Mouse (Mus musculus): ENCODE results near the gene Cdc27. TPM values are rescaled to one million over a fixed set of nuclear protein-coding genes. Genes with fewer than 3 reads are reported as not detected.
"Not testable (repeated sequence)": the region's sequence is repeated elsewhere in the genome, so short reads cannot be mapped to it uniquely, and the experiment has no call there.

The Cdc27 gene
- total RNA-seq, 2 experiments from 2014 or later: 24.5 to 25.0 TPM

DNA sequence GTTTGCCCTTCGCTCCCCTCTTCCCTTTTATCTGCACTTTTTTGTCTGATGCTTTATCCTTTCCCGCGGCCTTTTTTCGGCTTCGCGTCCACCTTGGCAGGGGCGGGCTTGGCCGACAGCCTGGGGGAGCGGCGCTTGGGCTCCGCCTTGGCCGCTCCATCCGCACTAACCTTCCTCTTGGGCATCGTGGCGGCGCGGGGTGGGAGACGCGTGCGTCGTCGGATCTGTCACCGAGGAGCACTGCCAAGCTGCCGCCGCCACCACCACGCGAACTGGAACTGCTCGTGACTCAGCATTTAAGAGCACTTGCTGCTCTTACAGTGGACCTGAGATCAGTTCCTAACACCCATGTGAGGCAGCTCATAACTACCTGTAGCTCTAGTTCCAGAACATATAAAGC lies 21.0 kb upstream of the Cdc27 start:
- DNase-seq: peak; percentile 27

DNA sequence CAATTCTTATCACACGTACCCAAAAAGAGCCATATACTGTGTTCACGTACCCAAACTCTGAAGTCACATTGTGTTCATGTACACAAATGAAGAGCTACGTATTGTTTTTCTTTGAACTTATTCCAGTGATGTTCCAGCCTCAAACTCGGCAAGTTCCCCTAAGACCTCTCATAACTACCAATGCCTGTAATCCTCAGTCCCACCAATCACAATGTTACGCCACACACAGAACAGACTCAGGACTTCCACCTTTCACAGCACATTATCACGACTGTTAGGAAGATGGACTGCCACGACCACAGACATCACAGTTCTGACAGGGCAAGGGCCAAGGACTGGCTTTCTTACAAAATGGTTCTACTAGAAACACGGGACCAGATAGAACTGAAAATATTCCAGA lies 20.1 kb upstream of the Cdc27 start:
- not testable (repeated sequence) for DNase-seq

DNA sequence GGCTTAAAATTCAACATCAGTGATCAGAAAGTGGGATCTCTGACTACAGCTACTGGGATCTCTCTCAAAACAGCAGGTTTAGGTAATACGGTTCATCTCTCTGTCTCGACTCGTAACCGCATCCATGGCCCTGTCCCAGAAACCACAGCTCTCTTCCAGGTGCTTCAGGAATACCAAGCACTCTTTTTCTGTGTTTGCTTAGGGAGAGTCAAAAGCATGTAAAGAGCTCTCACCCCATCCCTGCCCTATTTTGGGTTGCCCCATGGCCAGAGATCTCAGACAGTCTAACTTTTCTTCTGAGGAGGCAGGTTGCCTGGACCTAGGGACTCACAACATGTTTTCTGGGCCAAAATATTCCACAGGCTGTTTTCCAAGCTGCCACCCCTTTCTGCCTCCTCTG lies 17.9 kb upstream of the Cdc27 start:
- DNase-seq: no peak

DNA sequence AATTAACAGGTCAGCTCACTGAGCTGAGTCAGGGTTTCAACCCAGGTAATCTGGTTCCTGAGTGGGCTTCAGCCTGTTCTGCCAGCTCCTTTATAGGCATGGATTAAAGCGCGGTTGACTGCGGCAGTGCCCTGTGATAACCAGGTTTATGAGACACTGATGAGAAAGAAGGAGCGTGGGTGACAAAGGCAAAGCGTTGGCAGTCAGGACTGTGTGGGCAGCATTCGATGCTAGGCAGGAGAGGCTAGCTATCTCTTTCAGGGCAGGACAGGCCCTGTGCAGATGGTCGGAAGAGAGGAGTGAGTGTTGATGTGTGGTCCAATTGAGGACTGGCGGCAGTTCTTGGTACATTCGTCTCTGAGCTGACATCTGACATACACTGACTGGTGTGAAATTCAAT lies 17.3 kb upstream of the Cdc27 start:
- peak; percentile 43 for DNase-seq

- DNase-seq: no peak
Measured at GRCm38 (mm10) chr11:104566796-104567195, 16.4 kb upstream of the Cdc27 start.

DNA sequence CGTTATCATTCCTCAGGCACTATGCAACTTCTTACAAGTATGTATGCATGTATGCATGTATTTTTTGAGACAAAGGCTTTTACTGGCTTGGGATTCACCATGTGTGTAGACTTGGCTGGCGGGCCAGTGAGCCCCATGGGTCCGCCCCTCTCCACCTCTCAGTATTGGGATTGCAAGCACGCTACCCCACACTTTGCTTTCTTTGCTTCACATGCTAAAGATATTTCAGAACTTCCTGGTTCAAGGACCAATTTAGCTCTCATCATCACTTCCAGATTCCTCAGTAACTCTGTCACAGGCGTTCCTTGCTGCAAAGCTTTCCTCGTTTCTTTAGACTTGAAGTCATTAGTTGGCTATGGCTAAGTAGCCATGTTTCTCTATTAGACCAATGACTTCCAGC lies 15.7 kb upstream of the Cdc27 start:
- DNase-seq: no peak

GRCm38 (mm10) chr11:104565172-104565571 lies 14.8 kb upstream of the Cdc27 start:
- no peak for DNase-seq

DNA sequence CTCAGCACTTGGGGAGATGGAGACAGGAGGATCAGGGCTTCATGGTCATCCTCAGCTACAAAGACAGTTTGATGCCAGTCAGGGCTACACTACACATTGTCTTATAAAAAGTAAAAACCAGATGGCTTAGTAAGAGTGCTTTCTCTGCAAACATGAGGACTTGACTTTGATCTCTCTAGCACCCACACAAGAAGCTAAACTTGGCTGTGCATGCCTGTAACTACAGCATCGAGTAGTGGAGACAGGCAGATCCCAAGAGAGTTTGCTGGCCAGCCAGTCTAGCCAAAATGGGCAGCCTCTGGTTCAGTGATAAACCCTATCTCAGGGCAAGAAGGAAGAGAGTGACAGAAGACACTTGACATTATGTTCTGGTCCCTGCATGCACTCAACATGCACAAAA lies 13.1 kb upstream of the Cdc27 start:
- DNase-seq: no peak

GRCm38 (mm10) chr11:104560971-104561370 lies 10.6 kb upstream of the Cdc27 start:
- no peak for DNase-seq

- no peak for DNase-seq
Measured at GRCm38 (mm10) chr11:104558651-104559403, 8.4 kb upstream of the Cdc27 start.

DNA sequence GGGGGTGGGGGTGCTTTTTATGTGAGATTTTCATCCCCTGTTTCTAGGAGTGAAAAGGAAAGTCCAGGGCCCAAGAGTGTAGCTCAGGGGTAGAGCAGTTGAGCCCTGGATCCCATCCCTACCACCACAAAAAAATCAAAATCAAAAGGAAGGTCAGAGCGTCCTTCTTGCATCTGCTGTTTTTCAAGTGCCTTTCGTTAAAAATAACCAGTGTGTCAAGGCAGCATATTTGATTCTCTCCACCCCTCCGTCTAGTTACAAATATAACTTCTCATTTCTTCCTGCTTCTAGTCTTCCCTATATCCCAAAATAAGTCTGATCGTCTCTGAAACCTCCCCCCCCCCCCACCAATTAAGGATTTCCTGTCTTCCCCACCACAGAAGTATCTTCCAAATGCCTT lies 7.6 kb upstream of the Cdc27 start:
- DNase-seq: no peak

- no peak for DNase-seq
Measured at GRCm38 (mm10) chr11:104549438-104550405, 698 bp downstream of the Cdc27 start.

DNA sequence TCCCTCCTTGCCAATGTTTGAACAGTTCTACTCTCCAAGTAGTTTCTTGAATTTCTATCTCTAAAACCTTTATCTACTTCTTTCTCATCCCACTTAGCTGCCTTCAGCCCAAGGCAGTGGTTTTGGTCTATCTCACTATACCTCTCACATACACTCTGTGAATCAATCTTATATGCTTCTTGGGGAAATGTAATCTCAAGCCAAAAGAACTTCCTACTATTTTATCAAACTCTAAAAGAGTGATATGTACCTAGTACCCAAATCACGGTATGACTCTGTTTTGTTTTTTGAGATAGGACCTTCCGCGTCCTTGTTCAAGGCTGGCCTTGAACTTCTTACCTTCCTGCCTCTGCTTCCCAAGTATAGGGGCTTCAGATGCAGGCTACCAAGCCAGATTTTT lies 2.9 kb downstream of the Cdc27 start:
- DNase-seq: no peak

DNA sequence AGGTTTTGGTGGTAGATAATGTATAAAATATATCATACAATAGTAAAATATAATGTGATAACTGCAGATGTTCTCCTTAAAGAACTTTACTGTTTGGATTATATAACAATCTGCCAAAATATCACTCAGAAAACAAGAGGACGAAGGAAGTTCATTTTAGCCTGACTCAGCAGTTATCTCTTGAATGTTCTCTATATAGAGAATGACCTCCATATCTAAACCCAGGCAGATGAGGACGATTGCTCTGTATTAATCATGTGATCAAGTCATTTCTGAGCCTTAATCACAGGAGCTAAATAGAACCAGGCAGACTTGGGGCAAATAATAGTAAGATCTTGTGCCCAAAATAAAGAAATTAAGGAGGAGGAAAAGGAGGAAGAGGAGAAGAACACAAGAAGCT lies 5.9 kb downstream of the Cdc27 start:
- no peak for DNase-seq

DNA sequence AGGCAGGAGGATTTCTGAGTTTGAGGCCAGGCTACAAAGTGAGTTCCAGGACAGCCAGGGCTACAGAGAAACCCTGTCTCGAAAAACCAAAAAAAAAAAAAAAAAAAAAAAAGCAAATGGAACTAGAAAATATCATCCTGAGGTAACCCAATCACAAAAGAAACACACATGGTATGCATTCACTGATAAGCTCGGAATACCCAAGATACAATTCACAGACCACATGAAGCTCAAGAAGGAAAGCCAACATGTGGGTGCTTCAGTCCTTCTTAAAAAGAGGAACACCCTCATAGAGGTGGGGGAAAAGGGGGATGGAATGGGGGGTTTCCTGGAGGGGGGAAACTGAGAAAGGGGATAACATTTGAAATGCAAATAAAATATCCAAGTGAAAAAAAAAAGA lies 7.1 kb downstream of the Cdc27 start:
- not testable (repeated sequence) for DNase-seq

GRCm38 (mm10) chr11:104539811-104540210 lies 10.6 kb downstream of the Cdc27 start:
- no peak for DNase-seq

GRCm38 (mm10) chr11:104537945-104538555 lies 12.4 kb downstream of the Cdc27 start:
- DNase-seq: no peak

- no peak for DNase-seq
Measured at GRCm38 (mm10) chr11:104536843-104537242, 13.6 kb downstream of the Cdc27 start.

DNA sequence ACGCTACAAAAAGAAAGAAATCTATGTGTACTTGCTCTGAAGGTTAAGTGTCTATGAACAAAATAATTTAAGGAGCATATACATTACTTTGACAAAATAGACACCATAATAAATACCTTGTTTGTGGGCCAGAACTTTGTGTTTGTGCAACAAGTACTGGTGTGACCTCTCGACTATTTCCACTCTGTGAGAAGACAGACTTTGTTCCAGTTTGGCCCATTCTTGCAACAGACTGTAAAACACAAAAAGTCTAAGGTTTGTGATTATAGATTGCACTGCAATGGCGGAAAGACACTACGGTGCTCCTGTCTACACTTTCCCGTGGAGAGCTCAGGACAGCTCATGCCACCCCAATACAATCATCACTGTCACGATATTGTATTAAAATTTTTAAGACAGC lies 24.5 kb downstream of the Cdc27 start:
- DNase-seq: no peak

DNA sequence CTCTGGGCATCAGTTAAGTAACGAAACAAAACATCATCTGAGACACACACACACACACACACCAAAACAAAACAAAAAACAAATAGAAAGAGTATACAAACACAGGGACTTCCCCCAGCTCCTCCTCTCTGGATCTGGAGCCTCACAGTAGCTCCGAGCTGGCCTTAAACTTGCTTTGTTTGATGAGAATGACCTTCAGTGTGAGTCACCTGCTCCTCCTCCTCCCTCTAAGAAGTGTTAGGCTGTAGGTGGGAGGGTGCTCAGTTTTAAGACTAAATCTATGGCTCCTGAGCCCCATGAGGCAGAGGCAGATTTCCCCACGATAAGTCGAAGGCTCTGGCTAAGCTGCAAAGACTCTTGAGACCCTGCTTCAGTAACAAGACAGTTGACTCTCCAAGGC lies 38.0 kb downstream of the Cdc27 start:
- no peak for DNase-seq

- DNase-seq: no peak
Measured at GRCm38 (mm10) chr11:104510606-104511005, 39.8 kb downstream of the Cdc27 start.

- DNase-seq: no peak
Measured at GRCm38 (mm10) chr11:104508455-104508854, 42.0 kb downstream of the Cdc27 start.

GRCm38 (mm10) chr11:104488292-104488691 lies 62.1 kb downstream of the Cdc27 start:
- DNase-seq: no peak
